10 mouse cellular contexts compared by ENCODE assay signal in genomic region chr9:121494006-121494767, GRCm38 (mm10). TPM values are rescaled to one million over a fixed set of nuclear protein-coding genes. Genes with fewer than 3 reads are reported as not detected.
DNase-seq lines count a peak whose midpoint lies in the region; ATAC-seq and TF ChIP-seq lines count a peak whose summit lies in the region.
"Had no signal": no experiment of that assay in that cellular context is flagged by ENCODE, and none has a peak within 500 bp of the region (broad histone marks: within the 10 kb centered on the region; RNA-seq: fewer than 3 reads in every experiment).

No protein-coding gene starts in this region.

- DNase-seq in kidney, postnatal 0 days (ENCODE audit: low spot score): peak; percentile 18
- DNase-seq in kidney, postnatal 25 days: no peak
- DNase-seq in embryo, embryonic 10 days (ENCODE audit: low spot score): peak; percentile 49
- no peak for DNase-seq in hindbrain, embryonic 14.5 days (ENCODE audit: low spot score)
- peak; percentile 39 for DNase-seq in neural tube, embryonic 11.5 days (ENCODE audit: low spot score)
- DNase-seq in adrenal gland, postnatal 4 days (ENCODE audit: low spot score in 2 of 2): no peak
- DNase-seq in natural killer cell, adult 2 months (ENCODE audit: low spot score in 2 of 2): no peak
- no peak for DNase-seq in thymus, postnatal 25 days

- H3K4me1 ChIP-seq in kidney, postnatal 0 days (replicated peaks; ENCODE audit: insufficient read depth, low read length): 0 out of 2 replicates have a peak, but pooled peaks cover 5% of the 10 kb centered on the region
- H3K4me1 ChIP-seq in hindbrain, embryonic 14.5 days (replicated peaks; ENCODE audit: control insufficient read depth, insufficient read depth, low read length): peaks cover 6% of the 10 kb centered on the region
- H3K4me1 ChIP-seq in neural tube, embryonic 11.5 days (ENCODE audit: control insufficient read depth, insufficient read depth, low read length): peaks cover 5% of the 10 kb centered on the region; the same call in 1 of the 2 replicates

- peak overlapping the region; percentile 46 for H3K4me2 ChIP-seq in kidney, postnatal 0 days (ENCODE audit: low read length)
- H3K4me2 ChIP-seq in hindbrain, embryonic 14.5 days (replicated peaks): peak overlapping the region; percentile 58
- H3K4me2 ChIP-seq in neural tube, embryonic 11.5 days (ENCODE audit: low read depth): peak overlapping the region; percentile 50

- H3K9me3 ChIP-seq in kidney, postnatal 0 days (replicated peaks; ENCODE audit: low read length): no peaks in the 10 kb centered on the region
- no peaks in the 10 kb centered on the region for H3K9me3 ChIP-seq in hindbrain, embryonic 14.5 days (ENCODE audit: control insufficient read depth, low read length)
- no peaks in the 10 kb centered on the region for H3K9me3 ChIP-seq in neural tube, embryonic 11.5 days (ENCODE audit: control insufficient read depth, low read length)
- H3K9me3 ChIP-seq: megakaryocyte, embryonic 14.5 days had no signal

- H3K36me3 ChIP-seq in kidney, postnatal 0 days (ENCODE audit: insufficient read depth, low read length): no peaks in the 10 kb centered on the region
- H3K36me3 ChIP-seq in hindbrain, embryonic 14.5 days (replicated peaks; ENCODE audit: control insufficient read depth, insufficient read depth): no peaks in the 10 kb centered on the region
- H3K36me3 ChIP-seq in neural tube, embryonic 11.5 days (ENCODE audit: control insufficient read depth, insufficient read depth, low read length): no peaks in the 10 kb centered on the region

- no peak overlapping the region for H3K27ac ChIP-seq in kidney, postnatal 0 days
- no peak overlapping the region for H3K27ac ChIP-seq in hindbrain, embryonic 14.5 days
- H3K27ac ChIP-seq in neural tube, embryonic 11.5 days (ENCODE audit: low read depth, low read length): no peak overlapping the region

- TF ChIP-seq CTCF in kidney, postnatal 0 days (IDR thresholded peaks at IDR 0.05; ENCODE audit: low read depth): no peak

- H3K9ac ChIP-seq in kidney, postnatal 0 days (ENCODE audit: low read depth, low read length): peak overlapping the region; percentile 35; the same call in 1 of the 2 replicates
- H3K9ac ChIP-seq in hindbrain, embryonic 14.5 days: peak overlapping the region; percentile 54
- H3K9ac ChIP-seq in neural tube, embryonic 11.5 days (ENCODE audit: low read length): peak overlapping the region; percentile 32; the same call in 1 of the 2 replicates

- 3% methylated on average over 48 of the region's 48 CpGs for WGBS in kidney, postnatal 0 days
- 2% methylated on average over 47 of the region's 48 CpGs for WGBS in hindbrain, embryonic 14.5 days
- WGBS in neural tube, embryonic 11.5 days: 2% methylated on average over 48 of the region's 48 CpGs

- peak overlapping the region; percentile 24 for H3K4me3 ChIP-seq in kidney, postnatal 0 days (replicated peaks; ENCODE audit: low read depth, low read length)
- H3K4me3 ChIP-seq in hindbrain, embryonic 14.5 days (replicated peaks; ENCODE audit: low read length): peak overlapping the region; percentile 36
- H3K4me3 ChIP-seq in neural tube, embryonic 11.5 days (ENCODE audit: low read depth, low read length): peak overlapping the region; percentile 28
- H3K4me3 ChIP-seq: megakaryocyte, embryonic 14.5 days had no signal

- ATAC-seq in kidney, postnatal 0 days (replicated peaks; ENCODE audit: low FRiP score, low read depth): no peak
- ATAC-seq in hindbrain, embryonic 14.5 days (ENCODE audit: low FRiP score): no peak
- no peak for ATAC-seq in neural tube, embryonic 11.5 days (ENCODE audit: insufficient read depth, low FRiP score, low TSS enrichment)
- ATAC-seq: Patski had no signal

- H3K27me3 ChIP-seq in kidney, postnatal 0 days (ENCODE audit: insufficient read depth, low read length): peaks cover 45% of the 10 kb centered on the region
- H3K27me3 ChIP-seq in hindbrain, embryonic 14.5 days (ENCODE audit: control insufficient read depth, insufficient read depth, low read length): peaks cover 53% of the 10 kb centered on the region
- H3K27me3 ChIP-seq in neural tube, embryonic 11.5 days (ENCODE audit: control insufficient read depth, insufficient read depth, low read length): peaks cover 42% of the 10 kb centered on the region

RNA-seq across cellular contexts. Expression of gene Cck, which starts 1.3 kb away (rescaled TPM):
- polyA plus RNA-seq in kidney, postnatal 0 days (2015; fragmentation: Nextera tagmentation; extraction: Ambion mirVana): 13.0 and 14.0 TPM in 2 replicates
- 73.5 and 83.2 TPM in 2 replicates for polyA plus RNA-seq in hindbrain, embryonic 14.5 days (2014; fragmentation: Nextera tagmentation; extraction: Ambion mirVana)
- polyA plus RNA-seq in neural tube, embryonic 11.5 days (2014; fragmentation: Nextera tagmentation; extraction: Ambion mirVana): 2.1 and 2.2 TPM in 2 replicates
- total RNA-seq in adrenal gland, postnatal 4 days (2021): 1 to 10 TPM in 1 of 2 experiments, under 1 TPM in 1; 0.67 to 1.5 TPM
- polyA plus RNA-seq: Patski had no signal

Comparison
In these comparisons a context has a peak if more than half of its experiments do, and no peak if none do; other contexts are left out.
1. DNase-seq: peak in kidney, postnatal 0 days (single experiment), embryo, embryonic 10 days (single experiment) and neural tube, embryonic 11.5 days (single experiment); none in kidney, postnatal 25 days (0 of 2), hindbrain, embryonic 14.5 days (single experiment), adrenal gland, postnatal 4 days (0 of 2), natural killer cell, adult 2 months (0 of 2) and thymus, postnatal 25 days (single experiment).
2. Peak in every context shown above with its lines, with median percentiles within 50 percentile points of each other: H3K4me2 ChIP-seq, H3K4me3 ChIP-seq and H3K9ac ChIP-seq.